Mouse (Mus musculus): Measurements from ENCODE around the gene Tnfrsf1b.

The Tnfrsf1b gene

DNA sequence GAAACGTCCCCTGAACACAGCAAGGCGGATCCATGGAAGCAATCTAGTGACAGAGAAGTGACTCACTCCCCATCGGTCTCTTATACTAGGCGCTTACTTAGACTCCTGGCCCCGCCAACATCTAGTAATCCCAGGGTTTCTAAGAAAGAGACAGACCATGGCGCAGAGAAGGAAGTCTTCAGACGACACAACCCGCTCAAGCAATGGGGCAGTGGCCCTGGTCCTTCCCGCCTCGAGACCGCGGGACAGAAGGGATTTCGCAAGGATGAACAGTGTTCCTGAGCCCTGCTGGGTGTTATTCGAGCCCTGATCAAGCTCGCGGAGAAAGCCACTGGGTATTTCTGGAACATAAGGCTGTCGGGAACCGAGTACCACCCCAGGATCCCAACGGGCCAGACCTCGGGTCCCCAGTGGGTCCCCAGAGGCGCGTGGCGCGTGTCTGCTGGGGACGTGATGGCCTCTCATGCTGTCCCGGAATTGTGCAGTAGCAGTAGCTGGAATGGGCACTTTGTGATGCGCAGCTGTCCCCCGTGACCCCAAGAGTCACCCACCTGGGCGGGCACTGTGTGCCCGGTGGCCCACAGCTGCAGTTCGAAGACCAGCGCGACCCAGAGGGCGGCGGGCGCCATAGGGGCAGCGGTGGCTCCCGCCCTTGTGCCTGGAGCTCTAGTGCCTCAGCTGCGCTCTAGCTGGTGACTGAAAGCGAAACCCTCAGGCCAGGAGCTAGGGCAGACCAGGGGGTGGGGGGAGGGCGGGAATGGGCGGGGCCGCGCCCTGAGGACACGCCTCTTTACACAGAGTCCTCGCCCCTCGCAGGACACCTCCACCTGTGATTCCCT, at the start of gene Tnfrsf1b:
Gene Tnfrsf1b (minus strand): TSS at position 698 of the 839 bp plus-strand sequence.
- no peak for DNase-seq

GRCm38 (mm10) chr4:145295589-145296300, 49.1 kb upstream of the Tnfrsf1b start:
- peak; percentile 81 for DNase-seq

- DNase-seq: no peak
Measured at GRCm38 (mm10) chr4:145294588-145294987, 47.9 kb upstream of the Tnfrsf1b start.

DNA sequence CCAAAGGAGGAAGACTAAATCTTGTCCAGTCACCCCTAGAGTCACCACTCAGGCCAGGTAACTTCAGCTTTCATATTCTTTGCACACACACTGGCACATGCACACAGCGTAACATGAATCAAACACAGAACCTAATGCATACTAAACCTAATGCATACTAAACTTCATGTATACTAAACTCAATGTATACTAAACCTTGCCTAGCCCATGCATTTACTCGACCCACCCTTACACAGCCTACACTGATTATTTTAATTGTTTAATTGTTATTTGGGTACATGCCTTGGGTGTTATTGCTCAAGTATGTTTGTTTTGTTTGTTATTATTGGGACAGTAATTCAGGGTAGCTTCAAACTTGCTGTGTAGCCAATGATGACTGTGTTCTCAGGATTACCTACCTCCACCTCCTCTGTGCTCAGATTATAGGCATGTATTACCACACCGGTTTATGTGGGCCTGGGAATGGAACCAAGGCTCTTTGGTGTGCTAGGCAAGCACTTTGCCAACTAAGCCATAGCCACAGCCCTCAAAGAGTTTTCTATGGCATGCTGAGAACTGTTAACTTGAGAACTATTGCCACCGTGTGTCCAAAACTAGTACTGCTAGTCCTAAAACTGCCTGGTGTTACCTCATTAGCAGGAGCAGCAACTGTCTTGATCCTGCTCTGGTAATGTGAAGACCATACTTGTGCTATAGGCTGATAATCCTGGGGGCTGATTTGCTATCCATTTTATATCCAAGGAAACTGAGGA, 39.9 kb upstream of the Tnfrsf1b start:
- DNase-seq: peak; percentile 64

DNA sequence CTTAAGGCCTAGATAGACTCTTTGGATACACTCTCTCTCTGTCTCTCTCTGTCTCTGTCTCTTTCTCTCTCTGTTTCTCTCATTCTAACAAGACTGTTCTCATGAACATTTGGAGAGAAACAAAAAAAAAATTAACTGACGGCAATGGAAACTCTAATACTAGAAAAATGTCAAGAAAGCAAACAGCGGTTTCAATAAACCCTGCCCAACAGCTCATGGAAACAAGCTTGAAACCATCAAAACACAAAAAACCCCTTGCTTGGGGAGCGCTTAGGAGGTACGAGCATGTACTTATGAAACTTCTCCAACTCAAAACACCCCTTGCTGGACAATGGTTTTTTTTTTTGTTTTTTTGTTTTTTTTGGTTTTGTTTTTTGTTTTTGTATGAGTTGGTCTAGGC, 38.0 kb upstream of the Tnfrsf1b start:
- DNase-seq: no peak

- no peak for DNase-seq
Measured at GRCm38 (mm10) chr4:145283441-145283840, 36.8 kb upstream of the Tnfrsf1b start.

- DNase-seq: no peak
Measured at GRCm38 (mm10) chr4:145280966-145281365, 34.3 kb upstream of the Tnfrsf1b start.

- no peak for DNase-seq
Measured at GRCm38 (mm10) chr4:145278724-145279370, 32.2 kb upstream of the Tnfrsf1b start.

DNA sequence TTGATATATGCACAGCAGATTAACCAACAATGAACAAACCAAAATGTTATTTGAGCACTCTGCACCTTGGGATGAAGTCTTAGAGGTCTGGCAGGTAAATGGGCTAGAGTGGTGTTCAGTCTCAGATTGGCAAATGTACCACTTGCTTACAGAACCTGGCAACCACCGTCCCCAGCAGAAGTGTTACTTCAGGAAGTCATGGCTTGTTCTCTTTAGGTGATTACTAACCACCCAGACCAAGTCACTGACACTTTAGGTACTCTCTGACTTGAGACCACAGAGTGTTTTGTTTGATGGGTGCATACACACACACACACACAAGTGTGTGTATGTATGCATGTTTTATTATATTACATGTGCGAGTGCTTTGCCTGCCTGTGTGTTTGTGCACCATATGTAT, 31.6 kb upstream of the Tnfrsf1b start:
- no peak for DNase-seq

DNA sequence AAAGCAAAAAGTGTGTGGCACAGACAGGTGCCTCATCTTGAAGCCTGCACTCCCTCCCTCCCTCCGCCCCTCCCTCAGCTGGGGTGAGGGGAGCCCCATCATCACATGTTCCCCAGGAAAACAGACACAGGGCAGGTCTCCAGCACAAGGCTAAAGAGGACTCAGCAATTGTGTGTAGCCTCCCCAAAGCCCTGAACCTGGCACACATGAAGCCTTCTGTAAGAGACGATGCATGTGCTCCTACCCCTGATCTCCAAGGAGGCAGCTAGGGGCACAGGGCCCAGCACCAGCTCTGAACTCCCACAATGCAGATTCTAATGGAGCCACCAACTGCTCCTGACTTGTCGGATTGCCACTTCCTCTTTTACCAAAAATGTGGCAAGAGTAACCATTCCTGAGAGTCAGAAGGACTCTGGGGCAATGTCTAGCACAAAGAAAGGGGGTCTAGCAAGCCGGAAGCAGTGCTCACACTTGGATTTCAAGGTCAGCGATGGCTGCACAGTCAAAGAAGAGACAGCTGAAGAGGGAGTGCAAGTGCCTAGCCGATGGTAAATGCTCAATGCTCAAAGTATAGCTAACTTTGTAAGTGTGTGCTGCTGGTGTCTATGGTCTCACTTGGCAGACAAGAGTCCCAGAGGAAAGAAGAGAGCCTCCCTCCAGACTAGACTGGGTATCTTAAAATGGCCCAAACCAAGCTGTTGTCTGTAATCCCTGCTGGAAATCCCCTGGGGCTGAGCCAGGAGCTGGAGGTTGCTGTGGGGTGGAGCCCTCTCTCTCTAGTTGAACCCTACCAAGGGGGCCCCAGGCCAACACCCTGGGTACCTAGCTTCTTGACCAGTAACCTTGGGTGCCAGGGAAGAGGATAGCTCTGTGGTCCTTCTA, 29.9 kb upstream of the Tnfrsf1b start:
- no peak for DNase-seq

DNA sequence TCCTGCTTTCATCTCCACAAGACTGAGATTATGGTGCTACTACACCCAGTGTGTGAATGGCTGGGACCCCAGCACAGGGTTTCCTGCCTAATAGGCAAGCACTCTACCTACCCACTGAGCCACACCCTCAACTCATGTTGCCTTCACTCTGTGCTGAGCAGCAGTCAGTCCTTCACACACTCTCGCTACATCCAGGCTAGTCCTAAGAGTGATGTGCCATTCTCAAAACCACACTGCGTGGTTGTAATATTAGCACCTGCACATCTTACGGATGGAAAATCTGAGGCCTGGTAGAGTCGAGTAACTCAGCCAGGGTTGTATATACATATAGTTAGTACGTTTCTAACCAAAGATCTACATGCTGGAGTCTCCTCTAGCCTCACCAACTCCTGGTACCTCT, 28.2 kb upstream of the Tnfrsf1b start:
- no peak for DNase-seq

- DNase-seq: no peak
Measured at GRCm38 (mm10) chr4:145273923-145274322, 27.3 kb upstream of the Tnfrsf1b start.

DNA sequence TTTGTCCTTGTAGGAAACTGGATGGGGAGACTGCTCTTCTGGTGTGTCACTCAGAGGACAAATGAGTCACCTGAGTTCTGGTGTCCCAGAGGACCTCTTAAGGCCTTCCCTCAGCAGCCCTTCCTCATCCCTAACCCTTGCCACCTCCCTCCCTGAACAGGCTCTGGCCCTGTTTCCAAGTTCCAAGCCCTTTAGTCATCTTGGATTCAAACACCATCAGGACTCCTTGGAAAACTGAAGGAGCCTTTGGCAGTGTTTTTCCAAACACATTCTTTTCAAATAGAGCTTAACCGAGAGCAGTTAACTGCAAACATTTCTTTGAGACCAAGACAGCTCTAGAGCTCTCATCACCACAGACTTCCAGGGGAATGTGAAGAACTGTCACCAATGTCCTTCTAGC, 26.1 kb upstream of the Tnfrsf1b start:
- no peak for DNase-seq

DNA sequence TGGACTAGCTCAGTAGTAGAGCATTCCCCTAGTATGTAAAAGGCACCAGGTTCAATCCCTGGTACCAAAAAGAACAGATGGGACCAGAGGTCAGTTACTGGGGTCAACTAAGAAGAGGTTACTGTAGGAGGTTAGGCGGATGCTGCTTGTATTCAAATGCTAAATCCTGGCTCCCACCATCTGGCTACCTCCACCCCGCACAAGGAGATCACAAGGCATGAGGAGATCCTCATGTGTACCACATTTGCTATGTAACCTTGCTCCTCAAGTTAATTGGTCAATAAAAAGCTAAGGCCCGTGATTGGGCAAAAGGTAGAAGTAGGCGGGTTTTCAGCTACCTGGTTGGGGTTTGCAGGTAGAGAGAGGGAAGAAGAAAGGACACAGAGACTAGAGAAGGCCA, 25.0 kb upstream of the Tnfrsf1b start:
- DNase-seq: no peak

GRCm38 (mm10) chr4:145270136-145270535, 23.5 kb upstream of the Tnfrsf1b start:
- DNase-seq: no peak

GRCm38 (mm10) chr4:145267631-145268110, 21.0 kb upstream of the Tnfrsf1b start:
- DNase-seq: no peak

DNA sequence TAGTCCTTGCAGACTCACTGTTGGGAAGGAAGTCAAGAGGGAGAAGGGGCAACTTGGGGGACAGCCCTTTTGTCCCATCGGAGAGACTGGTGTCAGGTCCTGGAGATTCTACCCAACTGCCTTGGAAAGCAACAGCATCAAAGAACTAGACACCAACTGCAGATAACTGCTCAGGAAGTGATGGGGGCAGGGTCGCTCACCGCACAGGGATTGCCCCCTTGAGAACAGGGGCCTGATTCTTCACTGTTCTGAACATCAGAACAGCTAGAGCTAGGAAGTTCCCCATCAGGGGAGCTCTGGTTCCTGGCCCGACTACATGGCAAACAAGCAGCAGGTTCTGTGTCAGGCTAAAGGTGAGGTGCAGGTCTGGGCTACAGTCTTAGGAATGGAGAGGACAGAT, 19.8 kb upstream of the Tnfrsf1b start:
- no peak for DNase-seq

GRCm38 (mm10) chr4:145264761-145265160, 18.1 kb upstream of the Tnfrsf1b start:
- no peak for DNase-seq

DNA sequence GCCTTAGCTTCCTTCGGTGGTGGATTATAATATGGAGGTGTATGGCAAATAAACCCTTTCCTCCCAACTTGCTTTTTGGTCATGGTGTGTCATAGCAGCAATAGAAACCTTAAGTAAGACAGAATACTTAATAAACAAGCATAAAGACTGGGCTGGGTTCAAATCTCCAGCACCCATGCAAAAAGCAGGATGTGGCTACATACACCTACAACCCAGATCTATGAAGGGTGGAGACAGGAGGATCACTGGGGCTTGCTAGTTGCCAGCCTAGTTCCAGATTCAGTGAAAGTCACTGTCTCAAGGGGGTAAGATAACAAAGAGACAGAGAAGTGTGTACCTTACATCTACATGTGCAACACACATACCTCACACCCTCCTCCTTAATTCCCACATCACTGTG, 16.9 kb upstream of the Tnfrsf1b start:
- DNase-seq: no peak

DNA sequence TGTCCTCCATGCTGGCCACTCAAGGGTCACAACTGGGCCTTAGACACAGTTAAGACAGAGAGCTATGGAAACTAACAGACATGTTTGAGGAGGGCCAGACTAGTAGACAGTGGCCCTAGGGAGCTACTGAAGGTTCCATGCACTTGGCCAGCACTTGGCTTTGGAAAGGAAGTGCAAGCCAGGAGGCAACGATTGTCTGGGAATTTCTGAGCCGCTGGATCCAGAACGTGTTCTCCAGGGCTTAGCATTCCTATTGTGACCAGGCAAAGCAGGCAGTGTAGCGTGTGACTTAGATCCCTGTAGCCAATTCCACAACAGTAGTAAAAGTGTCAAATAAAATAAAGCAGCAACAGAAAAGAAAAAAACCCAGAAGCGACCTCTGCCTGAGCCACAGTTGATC, 14.1 kb upstream of the Tnfrsf1b start:
- DNase-seq: no peak

DNA sequence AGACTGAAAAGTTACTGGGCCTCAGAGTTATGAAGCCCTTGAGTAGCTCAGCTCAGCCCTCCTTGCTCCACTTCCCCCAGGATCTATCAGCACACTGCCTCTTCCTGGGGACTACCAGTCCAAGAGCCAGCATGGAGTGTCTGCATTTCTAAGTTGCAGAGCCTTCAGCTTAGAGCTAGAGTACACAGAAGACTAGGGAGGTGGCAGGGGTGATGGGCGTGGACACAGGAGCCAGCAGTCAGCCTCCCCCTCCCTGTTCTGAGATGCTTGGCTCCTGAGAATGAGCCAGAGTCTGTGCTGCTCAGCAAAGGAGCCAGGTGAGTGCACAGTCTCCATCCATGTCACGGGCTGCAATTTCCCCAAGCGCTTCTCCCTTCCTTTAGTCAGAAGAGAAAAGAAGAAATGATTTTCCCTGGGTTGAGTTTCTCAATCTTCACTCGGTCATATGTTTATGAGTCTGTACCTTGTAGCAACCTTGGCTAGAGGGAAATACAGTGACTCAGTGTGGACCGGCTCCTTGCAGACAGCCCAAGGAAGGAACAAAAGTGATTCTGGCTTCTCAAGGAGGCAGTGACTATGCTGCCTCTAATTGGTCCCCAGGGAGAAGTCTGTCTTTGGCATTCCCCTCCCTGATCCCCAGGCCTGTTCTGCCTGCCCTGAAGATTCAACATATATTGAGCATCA, 11.2 kb upstream of the Tnfrsf1b start:
- DNase-seq: no peak
